Mouse (Mus musculus) stomach, embryonic 15.5 days (tissue): ENCODE results near the gene Plekha4. TPM values are rescaled to one million over a fixed set of nuclear protein-coding genes. Genes with fewer than 3 reads are reported as not detected.
"Not testable (repeated sequence)": the region's sequence is repeated elsewhere in the genome, so short reads cannot be mapped to it uniquely, and the experiment has no call there.

Experiments
- ATAC-seq: fragments of 200-750 bp; cut with Nextera tagmentation; 2 replicates; pipeline ENCODE4 v1.8.0; 2017; ENCODE audit warnings: low read depth, moderate number of reproducible peaks, moderate TSS enrichment; ENCODE audit not compliant: insufficient read depth, low FRiP score
- H3K27ac ChIP-seq: fragments of 300-500 bp; sonication (generic); 2 replicates; pipeline ENCODE4 v1.5.1; 2015; ENCODE audit warnings: mild to moderate bottlenecking, inconsistent platforms
- H3K27me3 ChIP-seq: fragments of 300-500 bp; sonication (generic); replicated peaks from 2 replicates; pipeline ENCODE4 v1.6.1; 2015; ENCODE audit warnings: inconsistent platforms
- H3K36me3 ChIP-seq: fragments of 300-500 bp; sonication (generic); 2 replicates; pipeline ENCODE4 v1.6.1; 2015; ENCODE audit warnings: inconsistent platforms
- H3K4me1 ChIP-seq: fragments of 300-500 bp; sonication (generic); 2 replicates; pipeline ENCODE4 v1.6.1; 2015; ENCODE audit warnings: inconsistent platforms
- H3K4me2 ChIP-seq: fragments of 300-500 bp; sonication (generic); 2 replicates; pipeline ENCODE4 v1.6.1; 2015; ENCODE audit warnings: mild to moderate bottlenecking, inconsistent platforms
- H3K4me3 ChIP-seq: fragments of 300-500 bp; sonication (generic); replicated peaks from 2 replicates; pipeline ENCODE4 v1.5.1; 2015; ENCODE audit warnings: inconsistent platforms
- H3K9ac ChIP-seq: fragments of 300-500 bp; sonication (generic); 2 replicates; pipeline ENCODE4 v1.6.1; 2015; ENCODE audit warnings: inconsistent platforms
- H3K9me3 ChIP-seq: fragments of 300-500 bp; sonication (generic); 2 replicates; pipeline ENCODE4 v1.6.1; 2016; ENCODE audit warnings: inconsistent platforms
- WGBS: fragments of 180-500 bp; shearing (Covaris S2); methylation state at CpG from one replicate; pipeline ENCODE4 v1.1.7; 2015; 5-methylcytosine and 5-hydroxymethylcytosine counted together
- polyA plus RNA-seq: library from polyadenylated mRNA; unstranded; fragments of >200 nt; fragmentation: Nextera tagmentation; extraction: Ambion mirVana; gene quantifications from 2 replicates; pipeline ENCODE4 v1.2.1, GENCODE M21; 2015

The Plekha4 gene
- 2.9 TPM in 2 replicates for polyA plus RNA-seq

GRCm38 (mm10) chr7:45525809-45526473, at the start of gene Plekha4, which contains the start of gene Ppp1r15a:
Plekha4 (plus strand) TSS chr7:45526330.
Ppp1r15a (minus strand) TSS chr7:45526268.
- Histone ChIP-seq H3K27me3 (no peaks in the 10 kb centered on the region), H3K9ac (peak within 1 kb of the TSS; percentile 78), H3K27ac (peak within 1 kb of the TSS; percentile 95), H3K4me3 (peak within 1 kb of the TSS; percentile 78), H3K36me3 (no peaks in the 10 kb centered on the region), H3K4me2 (peak within 1 kb of the TSS; percentile 78), H3K4me1 (peaks cover 34% of the 10 kb centered on the region), H3K9me3 (no peaks in the 10 kb centered on the region)
- peak; percentile 81 for ATAC-seq
- WGBS, result under 1% methylated on average over 54 of the region's 54 CpGs

DNA sequence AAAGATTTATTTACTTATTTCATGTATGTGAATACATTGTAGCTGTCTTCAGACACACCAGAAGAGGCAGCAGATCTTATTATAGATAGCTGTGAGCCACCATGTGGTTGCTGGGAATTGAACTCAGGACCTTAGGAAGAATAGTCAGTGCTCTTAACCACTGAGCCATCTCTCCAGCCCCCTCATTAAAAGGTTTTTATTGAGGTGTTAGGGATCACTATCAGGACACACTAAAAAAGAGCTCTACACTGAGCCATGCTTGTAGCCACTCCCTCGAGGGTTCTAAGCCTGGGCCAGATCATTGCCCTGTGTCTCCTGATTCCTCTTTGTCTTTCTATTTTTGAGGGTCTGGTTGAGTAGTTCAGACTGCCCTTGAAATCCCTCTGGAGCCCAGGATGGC, 49.7 kb upstream of the Plekha4 start:
- no peaks in the 10 kb centered on the region for H3K9me3 ChIP-seq
- no peak overlapping the region for H3K4me2 ChIP-seq
- no peak for ATAC-seq
- no peaks in the 10 kb centered on the region for H3K36me3 ChIP-seq
- H3K9ac ChIP-seq, result no peak overlapping the region
- no peak overlapping the region for H3K4me3 ChIP-seq
- H3K27ac ChIP-seq, result no peak overlapping the region
- 75% methylated on average over 1 of the region's 1 CpGs for WGBS
- H3K4me1 ChIP-seq, result 0 out of 2 replicates have a peak, but pooled peaks cover 3% of the 10 kb centered on the region
- no peaks in the 10 kb centered on the region for H3K27me3 ChIP-seq

DNA sequence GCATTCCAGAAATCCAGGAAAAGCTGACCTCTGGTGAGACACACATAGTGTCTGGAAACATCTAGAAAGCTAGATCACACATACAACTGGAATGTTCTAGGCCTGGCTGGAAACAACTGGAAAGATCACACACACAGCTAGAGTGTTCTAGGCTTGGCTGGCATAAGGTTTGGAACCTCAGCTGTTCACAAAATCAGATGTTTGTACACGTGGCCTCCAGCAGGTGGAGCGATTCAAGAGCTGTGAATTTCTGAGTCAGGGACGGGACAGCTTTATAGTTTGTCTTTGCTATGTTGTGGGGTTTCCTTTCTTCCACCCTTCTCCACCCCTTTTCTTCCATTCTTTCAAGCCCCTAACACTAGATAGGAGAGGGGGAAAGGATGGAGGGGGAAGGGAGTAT, 49.1 kb upstream of the Plekha4 start:
- H3K4me3 ChIP-seq, result no peak overlapping the region
- H3K9me3 ChIP-seq, result no peaks in the 10 kb centered on the region
- no peaks in the 10 kb centered on the region for H3K36me3 ChIP-seq
- no peak overlapping the region for H3K9ac ChIP-seq
- no peak overlapping the region for H3K27ac ChIP-seq
- H3K4me2 ChIP-seq, result no peak overlapping the region
- no peaks in the 10 kb centered on the region for H3K27me3 ChIP-seq
- ATAC-seq, result peak; percentile 23; the same call in 1 of the 2 replicates
- H3K4me1 ChIP-seq, result 0 out of 2 replicates have a peak, but pooled peaks cover 3% of the 10 kb centered on the region
- 9% methylated on average over 3 of the region's 3 CpGs for WGBS

GRCm38 (mm10) chr7:45478774-45479173, 47.4 kb upstream of the Plekha4 start:
- Histone ChIP-seq H3K36me3 (no peaks in the 10 kb centered on the region), H3K9ac (no peak overlapping the region), H3K27ac (no peak overlapping the region), H3K9me3 (no peaks in the 10 kb centered on the region), H3K4me1 (0 out of 2 replicates have a peak, but pooled peaks cover 3% of the 10 kb centered on the region), H3K27me3 (no peaks in the 10 kb centered on the region), H3K4me3 (no peak overlapping the region), H3K4me2 (no peak overlapping the region)
- WGBS, result 95% methylated on average over 7 of the region's 7 CpGs
- no peak for ATAC-seq

DNA sequence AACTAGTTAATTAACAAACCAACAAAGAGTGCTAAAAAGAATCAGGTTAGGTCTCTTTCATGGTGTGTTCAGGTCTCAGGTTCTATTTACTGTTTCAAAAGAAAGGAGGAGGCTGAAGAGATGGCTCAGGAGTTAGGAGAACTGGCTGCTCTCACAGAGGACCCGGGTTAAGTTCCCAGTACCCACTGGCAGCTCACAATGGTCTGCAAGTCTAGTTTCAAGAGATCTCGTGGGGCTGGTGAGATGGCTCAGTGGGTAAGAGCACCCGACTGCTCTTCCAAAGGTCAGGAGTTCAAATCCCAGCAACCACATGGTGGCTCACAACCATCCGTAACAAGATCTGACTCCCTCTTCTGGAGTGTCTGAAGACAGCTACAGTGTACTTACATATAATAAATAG, 45.8 kb upstream of the Plekha4 start:
- not testable (repeated sequence) for H3K9me3 ChIP-seq, H3K27ac ChIP-seq
- 68% methylated on average over 4 of the region's 4 CpGs for WGBS

DNA sequence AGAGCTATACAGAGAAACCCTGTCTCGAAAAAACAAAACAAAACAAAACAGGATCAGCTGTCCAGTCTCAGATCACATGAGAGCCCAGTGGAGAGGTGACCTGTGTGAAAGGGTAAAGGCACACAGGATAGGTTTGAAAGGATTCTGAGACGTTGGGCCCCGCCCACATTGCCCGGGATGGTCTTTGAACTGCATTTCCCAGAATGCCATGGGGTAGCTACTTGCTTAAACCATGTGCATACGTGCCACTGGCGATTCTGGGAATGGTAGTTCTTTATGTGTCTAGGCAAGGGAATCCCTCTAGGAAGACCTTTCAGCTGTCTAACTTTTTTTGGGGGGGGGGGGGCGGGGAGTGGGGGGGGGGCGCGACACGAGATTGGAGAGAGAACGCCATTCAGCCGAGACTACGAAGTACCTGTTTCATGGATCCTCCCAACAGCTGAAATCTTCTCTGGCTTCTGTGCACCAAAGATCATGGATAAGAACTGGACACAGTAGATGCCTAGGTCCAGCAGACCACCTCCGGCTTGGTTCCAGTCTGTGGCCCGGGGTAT, 44.7 kb upstream of the Plekha4 start, which contains the start of gene Tulp2:
Gene Tulp2, plus strand, starts transcription at position 504 of the 554 bp plus-strand sequence.
- H3K4me2 ChIP-seq, result no peak within 1 kb of the TSS
- no peaks in the 10 kb centered on the region for H3K36me3 ChIP-seq
- H3K9me3 ChIP-seq, result no peaks in the 10 kb centered on the region
- H3K27ac ChIP-seq, result no peak within 1 kb of the TSS
- H3K27me3 ChIP-seq, result no peaks in the 10 kb centered on the region
- ATAC-seq, result peak; percentile 72
- no peak within 1 kb of the TSS for H3K4me3 ChIP-seq
- WGBS, result 59% methylated on average over 15 of the region's 15 CpGs
- no peaks in the 10 kb centered on the region for H3K4me1 ChIP-seq
- H3K9ac ChIP-seq, result no peak within 1 kb of the TSS

More for the DNA sequence above, 45.8 kb upstream of the Plekha4 start:
- not testable (repeated sequence) for ATAC-seq, H3K27me3 ChIP-seq, H3K9ac ChIP-seq, H3K4me1 ChIP-seq, H3K36me3 ChIP-seq, H3K4me2 ChIP-seq, H3K4me3 ChIP-seq

DNA sequence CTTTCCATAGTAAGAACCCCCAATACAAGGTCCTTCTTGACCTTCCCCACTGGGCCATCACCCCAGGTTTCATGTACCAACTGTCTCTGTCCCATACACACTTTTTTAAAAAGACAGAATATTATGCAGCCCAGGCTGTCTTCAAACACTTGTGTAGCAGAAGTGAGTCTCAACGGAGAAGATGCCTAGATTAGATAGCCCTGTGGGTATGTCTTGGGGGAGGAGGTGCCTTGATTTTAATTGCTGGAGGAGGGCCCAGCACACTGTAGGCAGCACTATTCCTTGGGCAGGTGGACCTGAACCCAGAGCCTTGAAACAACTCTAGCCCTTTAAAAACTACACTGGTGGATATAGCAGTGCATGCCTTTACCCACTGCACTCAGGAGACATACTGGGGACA, 44.0 kb upstream of the Plekha4 start:
- no peak for ATAC-seq
- no peak overlapping the region for H3K4me2 ChIP-seq
- no peaks in the 10 kb centered on the region for H3K36me3 ChIP-seq

DNA sequence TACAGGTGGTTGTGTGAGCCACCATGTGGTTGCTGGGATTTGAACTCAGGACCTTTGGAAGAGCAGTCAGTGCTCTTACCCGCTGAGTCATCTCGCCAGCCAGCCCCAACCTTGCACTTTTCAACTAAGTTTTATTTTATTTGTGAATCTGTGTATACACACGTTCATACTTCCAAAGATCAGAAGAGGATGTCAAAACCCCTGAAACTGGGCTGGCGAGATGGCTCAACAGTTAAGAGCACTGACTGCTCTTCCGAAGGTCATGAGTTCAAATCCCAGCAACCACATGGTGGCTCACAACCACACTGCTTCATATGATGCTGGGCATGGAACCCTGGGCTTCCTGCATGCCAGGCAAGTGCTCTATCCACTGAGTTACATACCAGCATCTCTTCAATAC, 41.1 kb upstream of the Plekha4 start:
- not testable (repeated sequence) for ATAC-seq, H3K4me2 ChIP-seq, H3K4me1 ChIP-seq, H3K4me3 ChIP-seq, H3K27me3 ChIP-seq, H3K9me3 ChIP-seq, H3K27ac ChIP-seq, H3K36me3 ChIP-seq, H3K9ac ChIP-seq
- 86% methylated on average over 5 of the region's 5 CpGs for WGBS

More for the DNA sequence above, 44.0 kb upstream of the Plekha4 start:
- 69% methylated on average over 1 of the region's 1 CpGs for WGBS
- Histone ChIP-seq H3K4me3 (no peak overlapping the region), H3K27ac (no peak overlapping the region), H3K9ac (no peak overlapping the region), H3K27me3 (no peaks in the 10 kb centered on the region), H3K4me1 (no peaks in the 10 kb centered on the region), H3K9me3 (no peaks in the 10 kb centered on the region)

DNA sequence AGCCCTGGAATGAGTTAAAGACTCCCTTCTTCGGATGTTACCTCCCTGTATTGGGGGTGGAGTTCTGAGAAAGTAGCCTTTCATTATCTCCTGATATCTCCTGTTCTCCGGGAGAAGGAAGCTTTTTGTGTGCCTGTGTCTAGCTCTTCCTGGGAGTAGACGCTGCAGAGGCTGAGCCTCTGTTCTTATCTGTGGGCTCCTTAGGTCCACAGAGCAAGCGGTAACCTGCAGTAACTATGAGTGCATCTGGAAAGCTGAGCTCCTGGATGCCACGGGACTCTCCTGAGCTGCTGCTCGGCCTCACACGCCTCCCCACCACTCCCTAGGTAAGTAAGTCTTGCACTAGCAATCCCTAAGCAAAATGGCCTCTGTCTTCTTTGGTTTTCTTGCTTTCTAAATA, 40.0 kb upstream of the Plekha4 start:
- Histone ChIP-seq H3K36me3 (no peaks in the 10 kb centered on the region), H3K27ac (no peak overlapping the region), H3K4me1 (peaks cover 17% of the 10 kb centered on the region), H3K9me3 (no peaks in the 10 kb centered on the region), H3K4me2 (no peak overlapping the region), H3K9ac (no peak overlapping the region), H3K27me3 (no peaks in the 10 kb centered on the region), H3K4me3 (no peak overlapping the region)
- 65% methylated on average over 7 of the region's 7 CpGs for WGBS
- no peak for ATAC-seq

- H3K27ac ChIP-seq, result no peak within 1 kb of the TSS
- no peak for ATAC-seq
- H3K27me3 ChIP-seq, result no peaks in the 10 kb centered on the region
- 84% methylated on average over 12 of the region's 12 CpGs for whole genome bisulfite sequencing
- peaks cover 19% of the 10 kb centered on the region for H3K4me1 ChIP-seq
- no peaks in the 10 kb centered on the region for H3K9me3 ChIP-seq
- no peak within 1 kb of the TSS for H3K9ac ChIP-seq
- no peaks in the 10 kb centered on the region for H3K36me3 ChIP-seq
- H3K4me2 ChIP-seq, result no peak within 1 kb of the TSS
- H3K4me3 ChIP-seq, result no peak within 1 kb of the TSS
Measured at GRCm38 (mm10) chr7:45486761-45487415, 39.2 kb upstream of the Plekha4 start, which contains the start of gene Gm45808. Gm45808 (minus strand) TSS chr7:45486811.

- peak overlapping the region; percentile 57; the same call in 1 of the 2 replicates for H3K27ac ChIP-seq
- H3K27me3 ChIP-seq, result no peaks in the 10 kb centered on the region
- 45% methylated on average over 11 of the region's 11 CpGs for whole genome bisulfite sequencing
- H3K4me2 ChIP-seq, result peak overlapping the region; percentile 73
- H3K4me3 ChIP-seq, result peak overlapping the region; percentile 48
- ATAC-seq, result no peak
- H3K9ac ChIP-seq, result no peak overlapping the region
- no peaks in the 10 kb centered on the region for H3K9me3 ChIP-seq
- peaks cover 19% of the 10 kb centered on the region for H3K4me1 ChIP-seq
- H3K36me3 ChIP-seq, result 0 out of 2 replicates have a peak, but pooled peaks cover 4% of the 10 kb centered on the region
Measured at GRCm38 (mm10) chr7:45487861-45488292, 38.3 kb upstream of the Plekha4 start.
